Mouse (Mus musculus) neural tube, embryonic 12.5 days (tissue): ENCODE results near the gene Nrxn2. TPM values are rescaled to one million over a fixed set of nuclear protein-coding genes. Genes with fewer than 3 reads are reported as not detected.

Experiments
- ATAC-seq: fragments of 200-750 bp; cut with Nextera tagmentation; 2 replicates; pipeline ENCODE4 v1.8.0; 2017; ENCODE audit warnings: low read depth, mild to moderate bottlenecking, moderate TSS enrichment, moderate library complexity; ENCODE audit not compliant: low FRiP score
- H3K27ac ChIP-seq: fragments of 300-500 bp; sonication (generic); 2 replicates; pipeline ENCODE4 v1.5.1; 2016
- H3K27me3 ChIP-seq: fragments of 300-500 bp; sonication (generic); replicated peaks from 2 replicates; pipeline ENCODE4 v1.6.1; 2016; ENCODE audit warnings: mild to moderate bottlenecking
- H3K36me3 ChIP-seq: fragments of 300-500 bp; sonication (generic); 2 replicates; pipeline ENCODE4 v1.6.1; 2016; ENCODE audit warnings: mild to moderate bottlenecking
- H3K4me1 ChIP-seq: fragments of 300-500 bp; sonication (generic); 2 replicates; pipeline ENCODE4 v1.6.1; 2016
- H3K4me2 ChIP-seq: fragments of 300-500 bp; sonication (generic); replicated peaks from 2 replicates; pipeline ENCODE4 v1.6.1; 2016; ENCODE audit warnings: mild to moderate bottlenecking
- H3K4me3 ChIP-seq: fragments of 300-500 bp; sonication (generic); 2 replicates; pipeline ENCODE4 v1.5.1; 2016
- H3K9ac ChIP-seq: fragments of 300-500 bp; sonication (generic); 2 replicates; pipeline ENCODE4 v1.6.1; 2016; ENCODE audit warnings: mild to moderate bottlenecking
- H3K9me3 ChIP-seq: fragments of 300-500 bp; sonication (generic); 2 replicates; pipeline ENCODE4 v1.6.1; 2016; ENCODE audit warnings: mild to moderate bottlenecking
- WGBS: fragments of 180-500 bp; shearing (Covaris S2); methylation state at CpG from one replicate; pipeline ENCODE4 v1.1.7; 2016; 5-methylcytosine and 5-hydroxymethylcytosine counted together
- polyA plus RNA-seq: library from polyadenylated mRNA; unstranded; fragments of >200 nt; fragmentation: Nextera tagmentation; extraction: Ambion mirVana; gene quantifications from 2 replicates; pipeline ENCODE4 v1.2.1, GENCODE M21; 2016

Gene Nrxn2
- polyA plus RNA-seq, 1 experiment from 2014 or later, result 31.2 TPM

- H3K9ac ChIP-seq, result peak overlapping the region; percentile 80; the same call in 1 of the 2 replicates
- H3K9me3 ChIP-seq, result no peaks in the 10 kb centered on the region
- H3K27ac ChIP-seq, result no peak overlapping the region
- peaks cover 72% of the 10 kb centered on the region for H3K4me1 ChIP-seq
- WGBS, result 73% methylated on average over 9 of the region's 9 CpGs
- ATAC-seq, result no peak
- H3K27me3 ChIP-seq, result peaks cover 54% of the 10 kb centered on the region
- H3K36me3 ChIP-seq, result no peaks in the 10 kb centered on the region
- H3K4me3 ChIP-seq, result no peak overlapping the region
- peak overlapping the region; percentile 83 for H3K4me2 ChIP-seq
Measured at GRCm38 (mm10) chr19:6421211-6421590, 2.7 kb downstream of the Nrxn2 start.

GRCm38 (mm10) chr19:6422014-6422413, 3.5 kb downstream of the Nrxn2 start:
- no peaks in the 10 kb centered on the region for H3K9me3 ChIP-seq
- H3K27ac ChIP-seq, result no peak overlapping the region
- 68% methylated on average over 7 of the region's 7 CpGs for WGBS
- no peak overlapping the region for H3K4me3 ChIP-seq
- H3K9ac ChIP-seq, result no peak overlapping the region
- H3K36me3 ChIP-seq, result no peaks in the 10 kb centered on the region
- H3K4me1 ChIP-seq, result peaks cover 71% of the 10 kb centered on the region
- no peak overlapping the region for H3K4me2 ChIP-seq
- no peak for ATAC-seq
- peaks cover 61% of the 10 kb centered on the region for H3K27me3 ChIP-seq

- Histone ChIP-seq H3K27me3 (peaks cover 74% of the 10 kb centered on the region), H3K4me2 (no peak overlapping the region)
- ATAC-seq, result no peak
Measured at GRCm38 (mm10) chr19:6423241-6423640, 4.7 kb downstream of the Nrxn2 start.

GRCm38 (mm10) chr19:6424137-6424881, 5.8 kb downstream of the Nrxn2 start:
- Histone ChIP-seq H3K4me1 (peaks cover 74% of the 10 kb centered on the region), H3K4me2 (peak overlapping the region; percentile 13; the same call in 1 of the 2 replicates), H3K27ac (no peak overlapping the region), H3K9ac (no peak overlapping the region), H3K27me3 (peaks cover 78% of the 10 kb centered on the region), H3K36me3 (0 out of 2 replicates have a peak, but pooled peaks cover 7% of the 10 kb centered on the region), H3K9me3 (no peaks in the 10 kb centered on the region), H3K4me3 (no peak overlapping the region)
- 68% methylated on average over 8 of the region's 8 CpGs for WGBS
- no peak for ATAC-seq

More at GRCm38 (mm10) chr19:6423241-6423640, 4.7 kb downstream of the Nrxn2 start:
- no peaks in the 10 kb centered on the region for H3K9me3 ChIP-seq
- 89% methylated on average over 16 of the region's 16 CpGs for WGBS
- H3K4me1 ChIP-seq, result peaks cover 71% of the 10 kb centered on the region
- H3K4me3 ChIP-seq, result no peak overlapping the region
- no peak overlapping the region for H3K27ac ChIP-seq
- no peak overlapping the region for H3K9ac ChIP-seq
- H3K36me3 ChIP-seq, result 0 out of 2 replicates have a peak, but pooled peaks cover 5% of the 10 kb centered on the region

- Histone ChIP-seq H3K27ac (0 out of 2 replicates have a peak overlapping the region, but pooled peaks have one; percentile 29), H3K4me1 (peaks cover 67% of the 10 kb centered on the region), H3K27me3 (peaks cover 78% of the 10 kb centered on the region), H3K9ac (0 out of 2 replicates have a peak overlapping the region, but pooled peaks have one; percentile 3), H3K36me3 (0 out of 2 replicates have a peak, but pooled peaks cover 7% of the 10 kb centered on the region), H3K9me3 (no peaks in the 10 kb centered on the region), H3K4me3 (no peak overlapping the region), H3K4me2 (peak overlapping the region; percentile 13; the same call in 1 of the 2 replicates)
- WGBS, result 37% methylated on average over 5 of the region's 5 CpGs
- ATAC-seq, result peak; percentile 38; the same call in 1 of the 2 replicates
Measured at GRCm38 (mm10) chr19:6425595-6425994, 7.1 kb downstream of the Nrxn2 start.

GRCm38 (mm10) chr19:6426703-6427500, 8.4 kb downstream of the Nrxn2 start:
- Histone ChIP-seq H3K9ac (no peak overlapping the region), H3K4me2 (peak overlapping the region; percentile 66; the same call in 1 of the 2 replicates), H3K4me3 (no peak overlapping the region), H3K36me3 (0 out of 2 replicates have a peak, but pooled peaks cover 7% of the 10 kb centered on the region), H3K9me3 (no peaks in the 10 kb centered on the region), H3K4me1 (peaks cover 58% of the 10 kb centered on the region), H3K27me3 (peaks cover 73% of the 10 kb centered on the region), H3K27ac (no peak overlapping the region)
- 13% methylated on average over 13 of the region's 13 CpGs for WGBS
- no peak for ATAC-seq

- peak overlapping the region; percentile 31 for H3K4me3 ChIP-seq
- H3K36me3 ChIP-seq, result 0 out of 2 replicates have a peak, but pooled peaks cover 7% of the 10 kb centered on the region
- 1% methylated on average over 94 of the region's 94 CpGs for WGBS
- H3K27ac ChIP-seq, result no peak overlapping the region
- H3K4me2 ChIP-seq, result peak overlapping the region; percentile 66
- 0 out of 2 replicates have a peak, but pooled peaks have one; percentile 5 for ATAC-seq
- H3K9ac ChIP-seq, result peak overlapping the region; percentile 40; the same call in 1 of the 2 replicates
- peaks cover 65% of the 10 kb centered on the region for H3K27me3 ChIP-seq
- no peaks in the 10 kb centered on the region for H3K9me3 ChIP-seq
- peaks cover 53% of the 10 kb centered on the region for H3K4me1 ChIP-seq
Measured at GRCm38 (mm10) chr19:6427653-6428434, 9.3 kb downstream of the Nrxn2 start.

- WGBS, result 1% methylated on average over 60 of the region's 60 CpGs
- peaks cover 58% of the 10 kb centered on the region for H3K27me3 ChIP-seq
- peak overlapping the region; percentile 31 for H3K4me3 ChIP-seq
- H3K4me1 ChIP-seq, result peaks cover 47% of the 10 kb centered on the region
- H3K27ac ChIP-seq, result no peak overlapping the region
- H3K4me2 ChIP-seq, result peak overlapping the region; percentile 66
- 0 out of 2 replicates have a peak, but pooled peaks cover 7% of the 10 kb centered on the region for H3K36me3 ChIP-seq
- H3K9me3 ChIP-seq, result no peaks in the 10 kb centered on the region
- peak overlapping the region; percentile 40; the same call in 1 of the 2 replicates for H3K9ac ChIP-seq
- ATAC-seq, result peak; percentile 32; the same call in 1 of the 2 replicates
Measured at GRCm38 (mm10) chr19:6428501-6429200, 10.1 kb downstream of the Nrxn2 start.

- Histone ChIP-seq H3K4me1 (peaks cover 41% of the 10 kb centered on the region), H3K4me3 (no peak overlapping the region), H3K9me3 (no peaks in the 10 kb centered on the region), H3K36me3 (no peaks in the 10 kb centered on the region), H3K4me2 (no peak overlapping the region), H3K27ac (no peak overlapping the region), H3K27me3 (no peaks in the 10 kb centered on the region), H3K9ac (no peak overlapping the region)
- 74% methylated on average over 10 of the region's 10 CpGs for WGBS
- no peak for ATAC-seq
Measured at GRCm38 (mm10) chr19:6443016-6443415, 24.5 kb downstream of the Nrxn2 start.

- Histone ChIP-seq H3K4me1 (peaks cover 50% of the 10 kb centered on the region), H3K9me3 (no peaks in the 10 kb centered on the region), H3K36me3 (0 out of 2 replicates have a peak, but pooled peaks cover 2% of the 10 kb centered on the region), H3K27me3 (no peaks in the 10 kb centered on the region; the same call in 1 of the 2 replicates), H3K27ac (peak overlapping the region; percentile 65; the same call in 1 of the 2 replicates), H3K9ac (no peak overlapping the region), H3K4me3 (peak overlapping the region; percentile 9; the same call in 1 of the 2 replicates), H3K4me2 (peak overlapping the region; percentile 50)
- ATAC-seq, result peak; percentile 93
- WGBS, result 13% methylated on average over 10 of the region's 10 CpGs
Measured at GRCm38 (mm10) chr19:6445761-6446423, 27.4 kb downstream of the Nrxn2 start.
